Mouse (Mus musculus) forebrain, postnatal 0 days (tissue): ENCODE measurements around the gene Fxyd5. TPM values are rescaled to one million over a fixed set of nuclear protein-coding genes. Genes with fewer than 3 reads are reported as not detected.

Source experiments
- ATAC-seq: fragments of 200-750 bp; cut with Nextera tagmentation; 2 replicates; pipeline ENCODE4 v1.8.0; 2017; ENCODE audit warnings: mild to moderate bottlenecking, moderate library complexity
- DNase-seq: peaks from one replicate; pipeline ENCODE4 v3.0.0-alpha.2; 2015
- H3K27ac ChIP-seq: fragments of 300-500 bp; sonication (generic); 2 replicates; pipeline ENCODE4 v1.5.1; 2014; ENCODE audit warnings: low read depth, mild to moderate bottlenecking, antibody characterized with exemption, low read length, moderate library complexity, mixed read lengths
- H3K27me3 ChIP-seq: fragments of 300-500 bp; sonication (generic); 2 replicates; pipeline ENCODE4 v1.6.1; 2014; ENCODE audit warnings: mild to moderate bottlenecking, low read length, mixed read lengths; ENCODE audit not compliant: insufficient read depth
- H3K36me3 ChIP-seq: fragments of 300-500 bp; sonication (generic); 2 replicates; pipeline ENCODE4 v1.6.1; 2014; ENCODE audit warnings: mild to moderate bottlenecking, moderate library complexity; ENCODE audit not compliant: insufficient read depth
- H3K4me1 ChIP-seq: fragments of 300-500 bp; sonication (generic); 2 replicates; pipeline ENCODE4 v1.6.1; 2014; ENCODE audit warnings: antibody characterized with exemption; ENCODE audit not compliant: insufficient read depth
- H3K4me2 ChIP-seq: fragments of 300-500 bp; sonication (generic); 2 replicates; pipeline ENCODE4 v1.6.1; 2014; ENCODE audit warnings: low read depth, mild to moderate bottlenecking, moderate library complexity
- H3K4me3 ChIP-seq: fragments of 300-500 bp; sonication (generic); 2 replicates; pipeline ENCODE4 v1.5.1; 2014; ENCODE audit warnings: low read depth, low read length, mixed read lengths
- H3K9ac ChIP-seq: fragments of 300-500 bp; sonication (generic); 2 replicates; pipeline ENCODE4 v1.6.1; 2014; ENCODE audit warnings: mild to moderate bottlenecking
- H3K9me3 ChIP-seq: fragments of 300-500 bp; sonication (generic); 2 replicates; pipeline ENCODE4 v1.6.1; 2016; ENCODE audit warnings: low read length
- CTCF ChIP-seq: sonication (generic); IDR thresholded peaks from 2 replicates; pipeline ENCODE4 v1.5.1; 2016; ENCODE audit warnings: antibody characterized with exemption, control low read depth, low read depth
- WGBS: fragments of 180-500 bp; shearing (Covaris S2); extraction: QIAGEN DNeasy Blood & Tissue Kit; methylation state at CpG from one replicate; pipeline ENCODE4 v1.1.7; 2014; 5-methylcytosine and 5-hydroxymethylcytosine counted together
- polyA plus RNA-seq: library from polyadenylated mRNA; unstranded; fragments of >200 nt; fragmentation: Nextera tagmentation; extraction: Ambion mirVana; gene quantifications from 2 replicates; pipeline ENCODE4 v1.2.1, GENCODE M21; 2015
- total RNA-seq: library from RNA; depleted of rRNA; stranded (reverse); fragments of >200 nt; gene quantifications from 2 replicates; pipeline ENCODE4 v1.2.3, GENCODE M21; 2014

Gene Fxyd5
- total and polyA plus RNA-seq, 2 experiments from 2014 or later, result 19.9 to 25.1 TPM

- no peaks in the 10 kb centered on the region for H3K9me3 ChIP-seq
Measured at GRCm38 (mm10) chr7:31049135-31049845, 7.0 kb upstream of the Fxyd5 start.

DNA sequence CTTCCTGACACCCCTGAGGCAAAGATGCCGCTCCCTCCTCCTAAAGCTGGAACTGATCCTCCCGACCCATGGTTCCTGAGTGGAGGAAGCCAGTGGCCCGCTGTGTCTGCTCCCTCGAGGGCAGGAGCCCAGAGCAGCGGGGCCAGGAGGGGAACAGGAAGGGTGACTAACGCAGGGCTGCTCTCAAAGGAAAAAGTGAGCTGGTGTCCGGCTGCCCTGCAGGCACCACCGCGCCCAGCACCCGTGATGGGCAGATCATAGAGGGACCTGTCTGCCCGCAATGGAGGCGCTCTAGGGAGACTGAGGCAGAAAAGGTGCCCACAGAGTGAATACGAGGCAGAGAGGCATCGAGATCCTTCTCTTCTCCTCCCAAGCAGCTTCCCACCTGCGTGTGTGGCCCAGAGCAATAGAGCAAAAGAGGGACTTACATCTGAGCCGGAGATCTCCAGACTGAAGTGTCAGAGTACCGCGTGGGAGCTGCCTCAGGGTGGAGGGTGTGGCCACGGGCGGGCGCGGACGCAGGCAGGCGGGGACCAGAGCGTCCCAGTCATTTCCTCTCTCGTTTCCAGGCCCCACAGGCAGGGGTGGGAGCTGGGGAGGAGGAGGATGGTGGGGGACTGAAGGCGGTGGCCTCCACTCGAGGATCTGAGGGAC, 492 bp downstream of the Fxyd5 start:
- Histone ChIP-seq H3K27me3 (peaks cover 13% of the 10 kb centered on the region; the same call in 1 of the 2 replicates), H3K9ac (peak overlapping the region; percentile 6; the same call in 1 of the 2 replicates), H3K9me3 (no peaks in the 10 kb centered on the region), H3K4me2 (peak overlapping the region; percentile 38), H3K4me1 (no peaks in the 10 kb centered on the region), H3K36me3 (no peaks in the 10 kb centered on the region), H3K4me3 (peak overlapping the region; percentile 9; the same call in 1 of the 2 replicates), H3K27ac (no peak overlapping the region)
- DNase-seq, result no peak
- no peak for TF ChIP-seq CTCF
- no peak for ATAC-seq
- WGBS, result 5% methylated on average over 28 of the region's 28 CpGs

More at GRCm38 (mm10) chr7:31049135-31049845, 7.0 kb upstream of the Fxyd5 start:
- peak; percentile 68 for DNase-seq
- 17% methylated on average over 5 of the region's 5 CpGs for WGBS
- H3K36me3 ChIP-seq, result no peaks in the 10 kb centered on the region
- H3K4me3 ChIP-seq, result peak overlapping the region; percentile 46
- peak overlapping the region; percentile 65 for H3K4me2 ChIP-seq
- peak; percentile 34 for TF ChIP-seq CTCF
- peaks cover 19% of the 10 kb centered on the region for H3K27me3 ChIP-seq
- ATAC-seq, result peak; percentile 4; the same call in 1 of the 2 replicates
- H3K4me1 ChIP-seq, result peaks cover 16% of the 10 kb centered on the region
- no peak overlapping the region; the same call in 1 of the 2 replicates for H3K27ac ChIP-seq
- peak overlapping the region; percentile 51 for H3K9ac ChIP-seq

- H3K4me3 ChIP-seq, result no peak overlapping the region
- no peak for TF ChIP-seq CTCF
- H3K9ac ChIP-seq, result no peak overlapping the region
- no peak overlapping the region for H3K27ac ChIP-seq
- ATAC-seq (no peak), DNase-seq (no peak)
- peaks cover 13% of the 10 kb centered on the region; the same call in 1 of the 2 replicates for H3K27me3 ChIP-seq
- WGBS, result 41% methylated on average over 8 of the region's 8 CpGs
- no peaks in the 10 kb centered on the region for H3K36me3 ChIP-seq
- H3K4me1 ChIP-seq, result no peaks in the 10 kb centered on the region
- H3K4me2 ChIP-seq, result no peak overlapping the region
- no peaks in the 10 kb centered on the region for H3K9me3 ChIP-seq
Measured at GRCm38 (mm10) chr7:31041023-31041407, 1.3 kb downstream of the Fxyd5 start.

GRCm38 (mm10) chr7:31040281-31041022, 1.8 kb downstream of the Fxyd5 start:
- ATAC-seq, result no peak
- Histone ChIP-seq H3K9ac (no peak overlapping the region), H3K27ac (no peak overlapping the region), H3K9me3 (no peaks in the 10 kb centered on the region), H3K4me2 (no peak overlapping the region), H3K4me1 (no peaks in the 10 kb centered on the region), H3K36me3 (no peaks in the 10 kb centered on the region), H3K27me3 (peaks cover 13% of the 10 kb centered on the region; the same call in 1 of the 2 replicates), H3K4me3 (no peak overlapping the region)
- DNase-seq, result no peak
- TF ChIP-seq CTCF, result no peak
- WGBS, result 85% methylated on average over 12 of the region's 12 CpGs

GRCm38 (mm10) chr7:31039011-31039410, 3.3 kb downstream of the Fxyd5 start:
- no peak for DNase-seq
- H3K9me3 ChIP-seq, result no peaks in the 10 kb centered on the region
- H3K4me1 ChIP-seq, result no peaks in the 10 kb centered on the region
- no peak for TF ChIP-seq CTCF
- peaks cover 13% of the 10 kb centered on the region; the same call in 1 of the 2 replicates for H3K27me3 ChIP-seq
- ATAC-seq, result 0 out of 2 replicates have a peak, but pooled peaks have one; percentile 25
- no peaks in the 10 kb centered on the region for H3K36me3 ChIP-seq
- H3K27ac ChIP-seq, result no peak overlapping the region
- 80% methylated on average over 4 of the region's 4 CpGs for WGBS
- no peak overlapping the region for H3K4me2 ChIP-seq
- no peak overlapping the region for H3K9ac ChIP-seq
- no peak overlapping the region for H3K4me3 ChIP-seq

GRCm38 (mm10) chr7:31037675-31038074, 4.6 kb downstream of the Fxyd5 start:
- no peaks in the 10 kb centered on the region for H3K9me3 ChIP-seq
- no peaks in the 10 kb centered on the region for H3K4me1 ChIP-seq
- H3K4me2 ChIP-seq, result no peak overlapping the region
- ATAC-seq (no peak), DNase-seq (no peak)
- WGBS, result 70% methylated on average over 2 of the region's 2 CpGs
- no peaks in the 10 kb centered on the region for H3K36me3 ChIP-seq
- TF ChIP-seq CTCF, result no peak
- no peak overlapping the region for H3K27ac ChIP-seq
- no peak overlapping the region for H3K9ac ChIP-seq
- no peak overlapping the region for H3K4me3 ChIP-seq
- peaks cover 7% of the 10 kb centered on the region; the same call in 1 of the 2 replicates for H3K27me3 ChIP-seq
